Mouse (Mus musculus) embryo, embryonic 10 days (tissue): ENCODE measurements at regions not wholly inside any gene's neighbourhood (a gene's known extent, or its start where the extent isn't known, plus 50 kb on each side); places are given as distances from the start of the nearest gene placed in this dataset.
"Not testable (repeated sequence)": the region's sequence is repeated elsewhere in the genome, so short reads cannot be mapped to it uniquely, and the experiment has no call there.

ENCODE experiments used
- DNase-seq: peaks from one replicate; pipeline ENCODE4 v3.0.0-alpha.2; 2015; ENCODE audit warnings: low spot score

- no peak for DNase-seq
Observed at GRCm38 (mm10) chr4:31225741-31226140, 738.2 kb upstream of the Map3k7 start.

GRCm38 (mm10) chr4:31268825-31269495 lies 694.9 kb upstream of the Map3k7 start:
- no peak for DNase-seq

GRCm38 (mm10) chr4:31274131-31274530 lies 689.8 kb upstream of the Map3k7 start:
- no peak for DNase-seq

GRCm38 (mm10) chr4:31290301-31290975 lies 673.5 kb upstream of the Map3k7 start:
- peak; percentile 20 for DNase-seq

- DNase-seq, result no peak
Observed at GRCm38 (mm10) chr4:31293752-31294151, 670.1 kb upstream of the Map3k7 start.

GRCm38 (mm10) chr4:31297848-31298247 lies 666.0 kb upstream of the Map3k7 start:
- DNase-seq, result no peak

GRCm38 (mm10) chr4:31319269-31319668 lies 644.6 kb upstream of the Map3k7 start:
- no peak for DNase-seq

GRCm38 (mm10) chr4:31320734-31321507 lies 643.0 kb upstream of the Map3k7 start:
- DNase-seq, result no peak

GRCm38 (mm10) chr4:31323816-31324215 lies 640.1 kb upstream of the Map3k7 start:
- DNase-seq, result no peak

- no peak for DNase-seq
Observed at GRCm38 (mm10) chr4:31328798-31329197, 635.1 kb upstream of the Map3k7 start.

- no peak for DNase-seq
Observed at GRCm38 (mm10) chr4:31331053-31331452, 632.8 kb upstream of the Map3k7 start.

GRCm38 (mm10) chr4:31335686-31336085 lies 628.2 kb upstream of the Map3k7 start:
- no peak for DNase-seq

- DNase-seq, result peak; percentile 8
Observed at GRCm38 (mm10) chr4:31337980-31338379, 625.9 kb upstream of the Map3k7 start.

GRCm38 (mm10) chr4:31343312-31344248 lies 620.3 kb upstream of the Map3k7 start:
- DNase-seq, result peak; percentile 7

- DNase-seq, result not testable (repeated sequence)
Observed at GRCm38 (mm10) chr4:31354046-31354445, 609.9 kb upstream of the Map3k7 start.

- DNase-seq, result no peak
Observed at GRCm38 (mm10) chr4:31354953-31355352, 608.9 kb upstream of the Map3k7 start.

- DNase-seq, result no peak
Observed at GRCm38 (mm10) chr4:31366172-31366571, 597.7 kb upstream of the Map3k7 start.

- no peak for DNase-seq
Observed at GRCm38 (mm10) chr4:31367031-31367430, 596.9 kb upstream of the Map3k7 start.

- DNase-seq, result no peak
Observed at GRCm38 (mm10) chr4:31370062-31370461, 593.8 kb upstream of the Map3k7 start.

- DNase-seq, result no peak
Observed at GRCm38 (mm10) chr4:31381069-31381969, 582.6 kb upstream of the Map3k7 start.
